Mouse (Mus musculus): ENCODE measurements around the gene Adcy4. TPM values are rescaled to one million over a fixed set of nuclear protein-coding genes. Genes with fewer than 3 reads are reported as not detected.

Gene Adcy4
- 6.7 and 7.0 TPM in 2 replicates for polyA plus RNA-seq (2015; fragmentation: Nextera tagmentation; extraction: Ambion mirVana)

GRCm38 (mm10) chr14:55783958-55784235, at the start of gene Adcy4:
Gene Adcy4 (minus strand): TSS chr14:55784095.
- H3K9ac ChIP-seq: peak within 1 kb of the TSS; percentile 45
- no peaks in the 10 kb centered on the region for H3K9me3 ChIP-seq
- ATAC-seq: no peak
- H3K27me3 ChIP-seq (replicated peaks): peaks cover 6% of the 10 kb centered on the region; the same call in 1 of the 2 replicates
- H3K4me1 ChIP-seq (replicated peaks): peaks cover 29% of the 10 kb centered on the region
- no peaks in the 10 kb centered on the region for H3K36me3 ChIP-seq
- peak within 1 kb of the TSS; percentile 56; the same call in 1 of the 2 replicates for H3K27ac ChIP-seq
- peak within 1 kb of the TSS; percentile 78 for H3K4me2 ChIP-seq (replicated peaks)
- WGBS: 24% methylated on average over 13 of the region's 13 CpGs
- H3K4me3 ChIP-seq (replicated peaks): peak within 1 kb of the TSS; percentile 43

- no peak for ATAC-seq
- peaks cover 9% of the 10 kb centered on the region; the same call in 1 of the 2 replicates for H3K36me3 ChIP-seq
- H3K9ac ChIP-seq: no peak overlapping the region
- H3K9me3 ChIP-seq: no peaks in the 10 kb centered on the region; the same call in 1 of the 2 replicates
- no peak overlapping the region for H3K4me2 ChIP-seq (replicated peaks)
- WGBS: 80% methylated on average over 4 of the region's 4 CpGs
- H3K27me3 ChIP-seq (replicated peaks): no peaks in the 10 kb centered on the region
- peaks cover 8% of the 10 kb centered on the region; the same call in 1 of the 2 replicates for H3K4me1 ChIP-seq (replicated peaks)
- no peak overlapping the region for H3K27ac ChIP-seq
- no peak overlapping the region for H3K4me3 ChIP-seq (replicated peaks)
Measured at GRCm38 (mm10) chr14:55833126-55833525, 49.2 kb upstream of the Adcy4 start.

GRCm38 (mm10) chr14:55830331-55830730, 46.4 kb upstream of the Adcy4 start:
- peaks cover 9% of the 10 kb centered on the region; the same call in 1 of the 2 replicates for H3K36me3 ChIP-seq
- H3K27me3 ChIP-seq (replicated peaks): peaks cover 3% of the 10 kb centered on the region; the same call in 1 of the 2 replicates
- 85% methylated on average over 4 of the region's 4 CpGs for WGBS
- H3K9me3 ChIP-seq: no peaks in the 10 kb centered on the region; the same call in 1 of the 2 replicates
- H3K4me2 ChIP-seq (replicated peaks): no peak overlapping the region
- H3K4me3 ChIP-seq (replicated peaks): no peak overlapping the region
- H3K27ac ChIP-seq: no peak overlapping the region
- ATAC-seq: no peak
- H3K9ac ChIP-seq: no peak overlapping the region
- peaks cover 23% of the 10 kb centered on the region for H3K4me1 ChIP-seq (replicated peaks)

GRCm38 (mm10) chr14:55829854-55830253, 46.0 kb upstream of the Adcy4 start:
- Histone ChIP-seq H3K4me2 (replicated peaks) (no peak overlapping the region), H3K9me3 (no peaks in the 10 kb centered on the region; the same call in 1 of the 2 replicates), H3K27ac (no peak overlapping the region), H3K36me3 (peaks cover 9% of the 10 kb centered on the region; the same call in 1 of the 2 replicates), H3K9ac (no peak overlapping the region), H3K27me3 (replicated peaks) (peaks cover 3% of the 10 kb centered on the region; the same call in 1 of the 2 replicates), H3K4me1 (replicated peaks) (peaks cover 25% of the 10 kb centered on the region), H3K4me3 (replicated peaks) (no peak overlapping the region)
- 92% methylated on average over 16 of the region's 16 CpGs for WGBS
- no peak for ATAC-seq

GRCm38 (mm10) chr14:55828716-55829263, 44.9 kb upstream of the Adcy4 start:
- Histone ChIP-seq H3K9me3 (no peaks in the 10 kb centered on the region; the same call in 1 of the 2 replicates), H3K27me3 (replicated peaks) (peaks cover 3% of the 10 kb centered on the region; the same call in 1 of the 2 replicates), H3K4me3 (replicated peaks) (no peak overlapping the region), H3K4me1 (replicated peaks) (peaks cover 32% of the 10 kb centered on the region), H3K4me2 (replicated peaks) (no peak overlapping the region), H3K27ac (no peak overlapping the region), H3K36me3 (peaks cover 9% of the 10 kb centered on the region; the same call in 1 of the 2 replicates), H3K9ac (no peak overlapping the region)
- 46% methylated on average over 3 of the region's 3 CpGs for WGBS
- no peak for ATAC-seq

GRCm38 (mm10) chr14:55826551-55827340, 42.9 kb upstream of the Adcy4 start:
- Histone ChIP-seq H3K9ac (peak overlapping the region; percentile 71), H3K27me3 (replicated peaks) (peaks cover 3% of the 10 kb centered on the region; the same call in 1 of the 2 replicates), H3K4me1 (replicated peaks) (peaks cover 34% of the 10 kb centered on the region), H3K36me3 (peaks cover 9% of the 10 kb centered on the region; the same call in 1 of the 2 replicates), H3K27ac (no peak overlapping the region), H3K4me3 (replicated peaks) (peak overlapping the region; percentile 62), H3K4me2 (replicated peaks) (peak overlapping the region; percentile 90), H3K9me3 (no peaks in the 10 kb centered on the region; the same call in 1 of the 2 replicates)
- ATAC-seq: no peak
- WGBS: 29% methylated on average over 41 of the region's 41 CpGs

- 18% methylated on average over 15 of the region's 15 CpGs for WGBS
- H3K4me1 ChIP-seq (replicated peaks): peaks cover 34% of the 10 kb centered on the region
- no peaks in the 10 kb centered on the region; the same call in 1 of the 2 replicates for H3K9me3 ChIP-seq
- no peak for ATAC-seq
- no peak overlapping the region for H3K27ac ChIP-seq
- H3K4me2 ChIP-seq (replicated peaks): peak overlapping the region; percentile 90
- peaks cover 3% of the 10 kb centered on the region; the same call in 1 of the 2 replicates for H3K27me3 ChIP-seq (replicated peaks)
- H3K9ac ChIP-seq: peak overlapping the region; percentile 71
- peaks cover 8% of the 10 kb centered on the region; the same call in 1 of the 2 replicates for H3K36me3 ChIP-seq
- H3K4me3 ChIP-seq (replicated peaks): peak overlapping the region; percentile 62
Measured at GRCm38 (mm10) chr14:55826142-55826541, 42.2 kb upstream of the Adcy4 start.

GRCm38 (mm10) chr14:55825216-55826051, 41.5 kb upstream of the Adcy4 start:
- peak overlapping the region; percentile 71 for H3K9ac ChIP-seq
- peaks cover 34% of the 10 kb centered on the region for H3K4me1 ChIP-seq (replicated peaks)
- WGBS: 2% methylated on average over 20 of the region's 37 CpGs
- peak overlapping the region; percentile 62 for H3K4me3 ChIP-seq (replicated peaks)
- H3K27me3 ChIP-seq (replicated peaks): peaks cover 3% of the 10 kb centered on the region; the same call in 1 of the 2 replicates
- no peaks in the 10 kb centered on the region; the same call in 1 of the 2 replicates for H3K9me3 ChIP-seq
- 0 out of 2 replicates have a peak, but pooled peaks cover 3% of the 10 kb centered on the region for H3K36me3 ChIP-seq
- H3K27ac ChIP-seq: peak overlapping the region; percentile 94
- H3K4me2 ChIP-seq (replicated peaks): peak overlapping the region; percentile 90
- no peak for ATAC-seq

GRCm38 (mm10) chr14:55824481-55825215, 40.8 kb upstream of the Adcy4 start:
- Histone ChIP-seq H3K4me3 (replicated peaks) (peak overlapping the region; percentile 62), H3K4me2 (replicated peaks) (peak overlapping the region; percentile 90), H3K4me1 (replicated peaks) (peaks cover 34% of the 10 kb centered on the region), H3K36me3 (no peaks in the 10 kb centered on the region), H3K27me3 (replicated peaks) (peaks cover 3% of the 10 kb centered on the region; the same call in 1 of the 2 replicates), H3K27ac (peak overlapping the region; percentile 95), H3K9me3 (no peaks in the 10 kb centered on the region; the same call in 1 of the 2 replicates), H3K9ac (peak overlapping the region; percentile 73)
- 2% methylated on average over 32 of the region's 32 CpGs for WGBS
- peak; percentile 19; the same call in 1 of the 2 replicates for ATAC-seq

- H3K36me3 ChIP-seq: no peaks in the 10 kb centered on the region
- H3K4me2 ChIP-seq (replicated peaks): peak overlapping the region; percentile 90
- peak overlapping the region; percentile 73 for H3K9ac ChIP-seq
- no peaks in the 10 kb centered on the region for H3K9me3 ChIP-seq
- H3K4me1 ChIP-seq (replicated peaks): peaks cover 29% of the 10 kb centered on the region
- 2% methylated on average over 10 of the region's 10 CpGs for WGBS
- peak overlapping the region; percentile 62 for H3K4me3 ChIP-seq (replicated peaks)
- ATAC-seq: 0 out of 2 replicates have a peak, but pooled peaks have one; percentile 18
- peaks cover 3% of the 10 kb centered on the region; the same call in 1 of the 2 replicates for H3K27me3 ChIP-seq (replicated peaks)
- peak overlapping the region; percentile 95 for H3K27ac ChIP-seq
Measured at GRCm38 (mm10) chr14:55824001-55824480, 40.1 kb upstream of the Adcy4 start.

Measured in intestine, embryonic 15.5 days (tissue).